Mouse (Mus musculus) thymus, postnatal 25 days (tissue): Measurements from ENCODE around the gene Ptprn2.

Experiments
- DNase-seq: peaks from one replicate; pipeline ENCODE4 v3.0.0; 2022

Gene Ptprn2

GRCm38 (mm10) chr12:116595727-116596126, 110.2 kb downstream of the Ptprn2 start:
- DNase-seq = no peak

GRCm38 (mm10) chr12:116596993-116597392, 111.5 kb downstream of the Ptprn2 start:
- no peak for DNase-seq

GRCm38 (mm10) chr12:116597670-116598069, 112.2 kb downstream of the Ptprn2 start:
- DNase-seq = no peak

- no peak for DNase-seq
Measured at GRCm38 (mm10) chr12:116598123-116599005, 112.8 kb downstream of the Ptprn2 start.

- DNase-seq = no peak
Measured at GRCm38 (mm10) chr12:116599537-116599936, 114.0 kb downstream of the Ptprn2 start.

GRCm38 (mm10) chr12:116600054-116600453, 114.5 kb downstream of the Ptprn2 start:
- DNase-seq = no peak

- no peak for DNase-seq
Measured at GRCm38 (mm10) chr12:116601395-116601794, 115.9 kb downstream of the Ptprn2 start.

- DNase-seq = no peak
Measured at GRCm38 (mm10) chr12:116601921-116602320, 116.4 kb downstream of the Ptprn2 start.

GRCm38 (mm10) chr12:116608598-116608997, 123.1 kb downstream of the Ptprn2 start:
- no peak for DNase-seq

GRCm38 (mm10) chr12:116619868-116620267, 134.3 kb downstream of the Ptprn2 start:
- peak; percentile 57 for DNase-seq

GRCm38 (mm10) chr12:116620299-116620698, 134.8 kb downstream of the Ptprn2 start:
- no peak for DNase-seq

- DNase-seq = no peak
Measured at GRCm38 (mm10) chr12:116621325-116622040, 136.0 kb downstream of the Ptprn2 start.

- DNase-seq = no peak
Measured at GRCm38 (mm10) chr12:116622665-116623387, 137.3 kb downstream of the Ptprn2 start.

- peak; percentile 41 for DNase-seq
Measured at GRCm38 (mm10) chr12:116625391-116626281, 140.1 kb downstream of the Ptprn2 start.

- no peak for DNase-seq
Measured at GRCm38 (mm10) chr12:116628992-116629391, 143.5 kb downstream of the Ptprn2 start.

GRCm38 (mm10) chr12:116637498-116637897, 152.0 kb downstream of the Ptprn2 start:
- no peak for DNase-seq

- DNase-seq = no peak
Measured at GRCm38 (mm10) chr12:116640871-116641270, 155.4 kb downstream of the Ptprn2 start.

- no peak for DNase-seq
Measured at GRCm38 (mm10) chr12:116641339-116642190, 156.0 kb downstream of the Ptprn2 start.

GRCm38 (mm10) chr12:116642191-116642549, 156.7 kb downstream of the Ptprn2 start:
- no peak for DNase-seq

GRCm38 (mm10) chr12:116646771-116647170, 161.3 kb downstream of the Ptprn2 start:
- DNase-seq = no peak

- DNase-seq = peak; percentile 59
Measured at GRCm38 (mm10) chr12:116648584-116649206, 163.2 kb downstream of the Ptprn2 start.
